Mouse (Mus musculus): ENCODE data around the gene Tet2. TPM values are rescaled to one million over a fixed set of nuclear protein-coding genes. Genes with fewer than 3 reads are reported as not detected.

The Tet2 gene
- polyA plus RNA-seq, 1 experiment from 2014 or later, result 21.8 TPM

DNA sequence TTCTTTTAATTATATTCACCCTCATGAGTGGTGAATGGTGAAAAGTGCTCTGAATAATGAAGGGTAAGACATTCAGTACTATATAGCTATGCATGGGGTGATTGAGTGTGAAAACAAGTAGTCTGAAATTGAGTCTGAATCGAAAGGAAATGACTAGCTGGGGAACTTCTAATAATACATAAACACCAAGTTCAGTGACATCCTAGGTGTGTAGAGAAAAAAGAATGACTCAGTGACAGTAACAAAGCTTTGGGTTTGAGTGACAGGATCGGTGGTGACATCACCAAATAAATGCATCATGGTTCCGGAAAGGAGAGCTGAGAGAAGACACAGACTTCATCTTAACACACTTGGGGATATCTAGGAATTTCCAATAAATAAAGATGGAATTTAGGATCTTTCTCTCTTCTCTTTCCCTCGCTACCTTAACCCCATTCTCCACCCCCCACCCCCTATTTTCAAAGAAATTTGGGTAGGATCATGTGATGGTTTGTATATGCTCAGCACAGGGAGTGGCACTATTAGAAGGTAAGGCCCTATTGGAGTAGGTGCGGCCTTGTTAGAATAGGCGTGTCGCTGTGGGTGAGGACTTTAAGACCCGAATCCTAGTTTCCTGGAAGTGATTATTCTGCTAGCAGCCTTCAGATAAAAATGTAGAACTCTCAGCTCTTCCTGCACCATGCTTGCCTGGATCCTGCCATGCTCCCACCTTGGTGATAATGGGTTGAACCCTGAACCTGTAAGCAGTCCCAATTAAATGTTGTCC is 29.6 kb downstream of the Tet2 start:
- peaks cover 16% of the 10 kb centered on the region; the same call in 1 of the 2 replicates for H3K36me3 ChIP-seq

GRCm38 (mm10) chr3:133514290-133514689 is 30.6 kb downstream of the Tet2 start:
- Histone ChIP-seq H3K27me3 (no peaks in the 10 kb centered on the region), H3K36me3 (peaks cover 16% of the 10 kb centered on the region; the same call in 1 of the 2 replicates), H3K4me2 (replicated peaks) (no peak overlapping the region), H3K4me1 (no peaks in the 10 kb centered on the region), H3K27ac (no peak overlapping the region), H3K4me3 (no peak overlapping the region), H3K9me3 (no peaks in the 10 kb centered on the region), H3K9ac (no peak overlapping the region)
- ATAC-seq (ENCODE audit: insufficient number of reproducible peaks, insufficient read depth, low FRiP score, low TSS enrichment), result no peak
- 97% methylated on average over 12 of the region's 12 CpGs for WGBS

More for the DNA sequence above, 29.6 kb downstream of the Tet2 start:
- H3K4me1 ChIP-seq, result no peaks in the 10 kb centered on the region
- no peak overlapping the region for H3K9ac ChIP-seq
- no peak overlapping the region for H3K27ac ChIP-seq
- no peaks in the 10 kb centered on the region for H3K27me3 ChIP-seq
- H3K4me3 ChIP-seq, result no peak overlapping the region
- no peak for ATAC-seq (ENCODE audit: insufficient number of reproducible peaks, insufficient read depth, low FRiP score, low TSS enrichment)
- H3K9me3 ChIP-seq, result no peaks in the 10 kb centered on the region
- 89% methylated on average over 8 of the region's 8 CpGs for WGBS
- no peak overlapping the region for H3K4me2 ChIP-seq (replicated peaks)

DNA sequence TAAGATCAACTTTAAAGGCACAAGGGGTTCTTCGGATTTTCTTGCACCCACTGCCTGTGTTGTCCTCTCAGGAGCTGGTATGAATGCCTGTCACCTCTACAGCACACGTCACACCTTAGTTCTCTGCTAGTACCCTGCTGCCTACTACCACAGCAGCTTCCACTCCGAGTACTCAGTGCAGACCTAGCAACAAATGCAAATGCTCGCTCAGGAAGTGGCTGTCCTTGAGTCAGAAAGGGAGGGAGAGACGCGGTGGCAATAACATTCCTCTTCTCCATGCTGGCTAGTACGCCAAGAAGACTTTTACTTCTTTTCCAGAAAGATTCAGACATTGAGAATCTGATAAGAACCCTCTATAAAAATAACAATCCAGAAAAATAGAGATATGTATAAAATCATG is 31.5 kb downstream of the Tet2 start:
- WGBS, result 84% methylated on average over 7 of the region's 7 CpGs
- Histone ChIP-seq H3K9ac (no peak overlapping the region), H3K4me1 (no peaks in the 10 kb centered on the region), H3K9me3 (no peaks in the 10 kb centered on the region), H3K4me2 (replicated peaks) (no peak overlapping the region), H3K4me3 (no peak overlapping the region), H3K27me3 (no peaks in the 10 kb centered on the region), H3K36me3 (peaks cover 16% of the 10 kb centered on the region; the same call in 1 of the 2 replicates), H3K27ac (no peak overlapping the region)
- no peak for ATAC-seq (ENCODE audit: insufficient number of reproducible peaks, insufficient read depth, low FRiP score, low TSS enrichment)

DNA sequence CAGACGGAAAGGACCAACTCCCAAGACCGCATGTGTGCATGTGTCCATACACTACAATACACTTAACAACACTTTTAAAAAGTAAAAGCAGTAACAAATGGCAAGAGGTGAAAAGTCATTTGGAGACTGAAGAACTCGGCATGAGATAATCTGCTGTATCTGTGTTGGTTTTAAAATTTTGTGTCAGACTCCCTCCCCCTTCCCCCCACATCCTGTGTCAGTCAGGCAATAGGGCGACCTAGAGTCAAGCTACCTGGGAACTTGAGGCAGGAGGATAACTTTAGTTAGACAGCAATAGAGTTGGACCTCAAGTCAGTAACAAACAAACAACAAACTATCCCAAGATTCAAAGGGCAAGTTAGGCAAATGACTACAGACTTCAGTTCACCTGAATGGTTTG is 34.6 kb downstream of the Tet2 start:
- no peak for ATAC-seq (ENCODE audit: insufficient number of reproducible peaks, insufficient read depth, low FRiP score, low TSS enrichment)
- Histone ChIP-seq H3K9ac (no peak overlapping the region), H3K36me3 (peaks cover 10% of the 10 kb centered on the region; the same call in 1 of the 2 replicates), H3K4me2 (replicated peaks) (no peak overlapping the region), H3K4me1 (no peaks in the 10 kb centered on the region), H3K27me3 (no peaks in the 10 kb centered on the region), H3K4me3 (no peak overlapping the region), H3K27ac (no peak overlapping the region), H3K9me3 (no peaks in the 10 kb centered on the region)
- 92% methylated on average over 4 of the region's 4 CpGs for WGBS

- H3K9me3 ChIP-seq, result no peaks in the 10 kb centered on the region
- no peak for ATAC-seq (ENCODE audit: insufficient number of reproducible peaks, insufficient read depth, low FRiP score, low TSS enrichment)
- H3K36me3 ChIP-seq, result peaks cover 8% of the 10 kb centered on the region; the same call in 1 of the 2 replicates
- H3K27ac ChIP-seq, result no peak overlapping the region
- no peak overlapping the region for H3K9ac ChIP-seq
- H3K27me3 ChIP-seq, result no peaks in the 10 kb centered on the region
- 85% methylated on average over 2 of the region's 2 CpGs for WGBS
- no peak overlapping the region for H3K4me3 ChIP-seq
- no peak overlapping the region for H3K4me2 ChIP-seq (replicated peaks)
- no peaks in the 10 kb centered on the region for H3K4me1 ChIP-seq
These were observed 35.1 kb downstream of the Tet2 start for GRCm38 (mm10) chr3:133509796-133510195.

DNA sequence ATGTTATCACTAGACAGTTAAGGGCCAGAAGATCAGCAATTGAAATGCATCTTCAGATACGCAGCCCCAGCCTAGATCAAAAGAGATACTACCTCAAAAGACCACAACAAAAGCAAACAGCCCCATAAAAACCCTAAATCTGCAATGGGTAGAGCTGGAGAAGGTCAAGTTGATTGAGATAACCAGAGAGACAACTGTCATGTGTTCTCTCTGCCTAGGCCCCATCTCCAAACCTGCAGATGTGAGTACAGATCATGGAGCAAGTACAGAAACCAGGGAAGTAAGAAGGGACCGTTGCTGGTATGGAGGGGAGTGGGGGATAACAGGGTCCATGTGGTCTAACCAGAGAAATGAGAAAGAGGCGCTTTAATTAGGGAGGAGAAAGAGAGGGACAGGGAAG is 36.1 kb downstream of the Tet2 start:
- peaks cover 2% of the 10 kb centered on the region; the same call in 1 of the 2 replicates for H3K36me3 ChIP-seq
- WGBS, result 81% methylated on average over 3 of the region's 3 CpGs
- no peak for ATAC-seq (ENCODE audit: insufficient number of reproducible peaks, insufficient read depth, low FRiP score, low TSS enrichment)

DNA sequence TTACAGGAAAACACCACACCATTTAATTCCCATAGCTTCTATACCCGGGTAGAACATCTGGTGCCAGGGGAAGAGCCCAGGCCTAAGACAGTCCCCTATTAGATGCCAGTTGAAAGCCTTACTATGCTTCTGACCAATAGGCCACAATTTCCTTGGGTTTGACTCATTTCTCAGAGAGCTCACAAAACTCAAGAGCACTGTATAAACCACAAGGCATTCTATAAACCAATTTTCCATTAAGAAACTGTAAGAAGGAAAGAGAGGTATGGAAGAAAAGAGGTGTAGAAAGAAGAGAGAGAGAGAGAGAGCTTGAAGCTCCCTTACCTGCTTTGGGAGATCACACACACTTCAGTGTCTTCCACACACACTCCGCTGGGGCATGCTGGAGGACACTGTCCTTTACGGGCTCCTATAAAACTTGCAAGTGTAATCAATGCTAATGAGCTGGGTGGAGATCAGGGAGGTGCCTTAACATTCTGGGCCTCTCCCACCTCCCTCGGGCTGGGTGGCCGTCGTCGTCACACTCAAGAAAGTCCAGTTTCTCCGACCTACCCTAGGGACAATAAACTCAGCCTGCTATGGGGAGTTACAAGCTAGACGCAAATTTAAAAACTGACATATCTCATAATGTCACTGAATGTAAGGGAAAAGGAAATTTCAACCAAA is 38.5 kb downstream of the Tet2 start:
- no peaks in the 10 kb centered on the region; the same call in 1 of the 2 replicates for H3K36me3 ChIP-seq
- no peak overlapping the region for H3K4me2 ChIP-seq (replicated peaks)
- no peak overlapping the region for H3K27ac ChIP-seq
- H3K4me1 ChIP-seq, result no peaks in the 10 kb centered on the region
- H3K9ac ChIP-seq, result no peak overlapping the region
- H3K9me3 ChIP-seq, result no peaks in the 10 kb centered on the region
- WGBS, result 82% methylated on average over 9 of the region's 9 CpGs
- no peaks in the 10 kb centered on the region for H3K27me3 ChIP-seq
- no peak overlapping the region for H3K4me3 ChIP-seq
- ATAC-seq (ENCODE audit: insufficient number of reproducible peaks, insufficient read depth, low FRiP score, low TSS enrichment), result no peak

More for the DNA sequence above, 36.1 kb downstream of the Tet2 start:
- Histone ChIP-seq H3K4me2 (replicated peaks) (no peak overlapping the region), H3K27ac (no peak overlapping the region), H3K4me3 (no peak overlapping the region), H3K9me3 (no peaks in the 10 kb centered on the region), H3K9ac (no peak overlapping the region), H3K27me3 (no peaks in the 10 kb centered on the region), H3K4me1 (no peaks in the 10 kb centered on the region)

DNA sequence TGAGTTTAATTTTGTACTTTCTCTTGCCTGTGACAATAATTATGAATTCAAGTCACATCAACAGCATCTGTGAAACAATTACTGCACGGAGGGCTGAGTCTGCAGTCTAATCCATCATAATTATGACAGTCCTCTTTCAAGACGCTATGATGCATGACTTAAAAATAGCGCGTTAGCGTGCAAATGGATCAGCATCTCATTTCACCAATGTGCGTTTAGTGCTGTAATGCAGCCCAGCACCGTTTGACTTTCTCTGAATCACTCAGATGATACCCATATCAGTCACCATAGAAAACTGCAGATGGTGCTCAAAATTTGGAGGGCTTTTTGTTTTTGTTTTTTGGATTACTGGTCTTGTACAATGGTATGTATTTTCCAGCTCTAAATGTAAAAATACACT is 48.0 kb downstream of the Tet2 start:
- no peaks in the 10 kb centered on the region for H3K36me3 ChIP-seq
- no peak overlapping the region for H3K9ac ChIP-seq
- WGBS, result 83% methylated on average over 7 of the region's 7 CpGs
- H3K9me3 ChIP-seq, result no peaks in the 10 kb centered on the region
- H3K4me1 ChIP-seq, result no peaks in the 10 kb centered on the region
- no peak overlapping the region for H3K4me2 ChIP-seq (replicated peaks)
- no peaks in the 10 kb centered on the region for H3K27me3 ChIP-seq
- H3K27ac ChIP-seq, result no peak overlapping the region
- ATAC-seq (ENCODE audit: insufficient number of reproducible peaks, insufficient read depth, low FRiP score, low TSS enrichment), result no peak
- H3K4me3 ChIP-seq, result no peak overlapping the region

- H3K4me1 ChIP-seq, result no peaks in the 10 kb centered on the region
- no peak for ATAC-seq (ENCODE audit: insufficient number of reproducible peaks, insufficient read depth, low FRiP score, low TSS enrichment)
- no peak overlapping the region for H3K27ac ChIP-seq
- no peak overlapping the region for H3K9ac ChIP-seq
- H3K4me2 ChIP-seq (replicated peaks), result no peak overlapping the region
- peaks cover 22% of the 10 kb centered on the region for H3K36me3 ChIP-seq
- no peaks in the 10 kb centered on the region for H3K27me3 ChIP-seq
- no peaks in the 10 kb centered on the region for H3K9me3 ChIP-seq
- WGBS, result 81% methylated on average over 2 of the region's 2 CpGs
- no peak overlapping the region for H3K4me3 ChIP-seq
These were observed 53.6 kb downstream of the Tet2 start for GRCm38 (mm10) chr3:133491370-133491769.

DNA sequence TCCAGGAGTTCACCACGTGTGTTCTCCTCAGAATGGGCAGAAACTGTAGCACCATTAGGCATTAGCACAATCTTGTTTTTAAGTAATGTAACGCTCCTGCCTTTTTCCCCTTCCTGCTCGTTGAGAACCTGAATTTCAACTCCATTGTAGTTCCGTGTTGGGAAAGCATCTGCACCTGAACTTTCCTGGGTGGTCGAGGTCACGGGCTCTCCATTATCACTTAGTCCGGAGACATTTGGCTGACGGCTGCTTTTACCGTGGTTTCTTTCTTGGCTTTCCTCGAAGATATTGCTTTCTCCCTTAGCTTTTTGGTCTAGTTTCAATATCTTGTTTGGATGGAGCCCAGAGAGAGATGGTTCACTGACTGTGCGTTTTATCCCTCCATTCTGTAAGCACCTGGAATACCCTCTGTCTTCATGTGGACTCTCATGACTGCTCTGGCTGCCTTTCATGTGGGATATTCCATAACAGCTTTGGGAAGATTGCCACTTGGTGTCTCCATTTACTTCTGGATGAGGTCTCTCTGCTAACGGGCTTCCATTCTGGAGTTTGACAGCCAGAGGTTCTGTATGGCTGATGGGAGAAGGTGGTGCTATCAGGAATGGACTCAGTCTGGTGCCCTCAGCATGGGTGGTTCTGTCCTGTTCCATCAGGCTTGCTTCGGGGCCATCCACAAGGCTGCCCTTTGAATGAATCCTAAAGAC is 56.8 kb downstream of the Tet2 start:
- no peaks in the 10 kb centered on the region for H3K9me3 ChIP-seq
- no peak overlapping the region for H3K9ac ChIP-seq
- H3K4me2 ChIP-seq (replicated peaks), result no peak overlapping the region
- ATAC-seq (ENCODE audit: insufficient number of reproducible peaks, insufficient read depth, low FRiP score, low TSS enrichment), result no peak
- 90% methylated on average over 13 of the region's 13 CpGs for WGBS
- no peaks in the 10 kb centered on the region for H3K4me1 ChIP-seq
- H3K27me3 ChIP-seq, result no peaks in the 10 kb centered on the region
- no peak overlapping the region for H3K4me3 ChIP-seq
- peaks cover 41% of the 10 kb centered on the region for H3K36me3 ChIP-seq
- no peak overlapping the region for H3K27ac ChIP-seq

DNA sequence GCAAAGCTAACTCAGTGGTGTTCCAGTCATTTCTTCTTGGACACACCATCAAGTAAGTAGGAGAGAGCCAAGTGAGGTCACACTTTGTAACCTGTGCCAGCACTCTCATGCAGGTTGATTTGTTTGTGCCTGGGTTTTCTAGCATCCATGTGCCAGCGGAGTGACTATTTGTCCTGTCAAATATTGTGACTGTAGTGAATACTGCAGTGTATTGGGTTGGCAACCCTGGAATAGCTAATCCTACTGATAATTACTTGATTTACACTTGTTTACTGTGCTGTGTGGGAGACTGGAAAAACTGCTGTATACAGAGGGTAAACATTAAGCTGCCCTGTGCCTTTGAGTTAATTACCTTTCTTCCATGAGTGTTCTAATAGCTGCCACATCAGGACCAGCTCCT is 62.1 kb downstream of the Tet2 start:
- no peaks in the 10 kb centered on the region for H3K27me3 ChIP-seq
- no peak overlapping the region for H3K4me3 ChIP-seq
- H3K9ac ChIP-seq, result no peak overlapping the region
- H3K9me3 ChIP-seq, result no peaks in the 10 kb centered on the region
- no peak overlapping the region for H3K27ac ChIP-seq
- WGBS, result 92% methylated on average over 1 of the region's 1 CpGs
- no peak for ATAC-seq (ENCODE audit: insufficient number of reproducible peaks, insufficient read depth, low FRiP score, low TSS enrichment)
- H3K4me2 ChIP-seq (replicated peaks), result no peak overlapping the region
- H3K4me1 ChIP-seq, result no peaks in the 10 kb centered on the region
- peaks cover 65% of the 10 kb centered on the region for H3K36me3 ChIP-seq

DNA sequence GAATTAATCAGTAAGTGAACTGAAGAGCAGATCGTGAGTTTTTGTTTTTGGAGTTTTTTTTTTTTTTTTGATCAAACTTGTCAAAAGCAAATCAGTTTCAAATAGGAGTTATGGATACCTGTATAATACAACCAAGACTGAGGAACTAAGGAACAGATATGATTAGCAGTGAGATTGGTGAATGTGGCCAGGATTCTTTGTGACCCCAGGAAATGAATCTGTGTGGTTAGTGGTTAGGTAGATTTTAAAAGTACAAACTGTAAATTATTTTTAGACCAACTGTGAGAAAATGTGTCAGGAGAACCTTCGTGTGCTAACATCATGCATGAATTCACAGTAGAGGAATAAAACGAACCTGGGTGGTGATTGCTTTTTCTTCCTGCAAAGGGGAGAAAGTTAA is 66.0 kb downstream of the Tet2 start:
- Histone ChIP-seq H3K27ac (no peak overlapping the region), H3K27me3 (no peaks in the 10 kb centered on the region), H3K4me3 (no peak overlapping the region), H3K9me3 (no peaks in the 10 kb centered on the region), H3K4me2 (replicated peaks) (no peak overlapping the region), H3K9ac (no peak overlapping the region), H3K36me3 (peaks cover 46% of the 10 kb centered on the region), H3K4me1 (no peaks in the 10 kb centered on the region)
- WGBS, result 89% methylated on average over 3 of the region's 3 CpGs
- no peak for ATAC-seq (ENCODE audit: insufficient number of reproducible peaks, insufficient read depth, low FRiP score, low TSS enrichment)
